Mouse (Mus musculus): Measurements from ENCODE around the gene Ets2.

Gene Ets2

GRCm38 (mm10) chr16:95769066-95769995 is 67.5 kb downstream of the Ets2 start:
- peak; percentile 82 for DNase-seq (ENCODE audit: low spot score)

GRCm38 (mm10) chr16:95769996-95770334 is 68.1 kb downstream of the Ets2 start:
- no peak for DNase-seq (ENCODE audit: low spot score)

DNA sequence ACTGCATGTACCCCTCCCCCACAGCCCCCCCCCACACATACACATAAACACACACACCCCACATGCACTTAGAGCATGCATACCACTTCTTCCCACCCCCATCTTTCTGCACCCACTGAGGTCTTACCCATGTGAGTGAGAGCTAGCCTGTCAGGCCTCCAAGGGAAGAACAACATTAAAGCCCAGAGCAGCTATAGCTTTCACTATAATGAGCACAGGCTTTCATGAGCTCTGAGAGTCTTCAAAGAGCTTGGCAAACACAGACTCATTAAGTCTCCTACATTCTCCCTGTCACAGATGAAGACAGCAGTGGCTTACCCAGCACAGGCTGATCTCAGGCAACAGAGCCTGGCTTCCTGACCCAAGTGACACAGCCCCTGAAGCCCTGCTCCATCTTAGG is 68.5 kb downstream of the Ets2 start:
- DNase-seq (ENCODE audit: low spot score) = no peak
